Mouse (Mus musculus) forebrain, embryonic 16.5 days (tissue): Measurements from ENCODE around the gene Mesp1. TPM values are rescaled to one million over a fixed set of nuclear protein-coding genes. Genes with fewer than 3 reads are reported as not detected.
A peak's percentile ranks its signal among the peaks of the same experiment; 100 is the strongest.
"Not testable (repeated sequence)": the region's sequence is repeated elsewhere in the genome, so short reads cannot be mapped to it uniquely, and the experiment has no call there.

ENCODE experiments used
- ATAC-seq: fragments of 200-750 bp; cut with Nextera tagmentation; 2 replicates; pipeline ENCODE4 v1.8.0; 2017; ENCODE audit warnings: mild to moderate bottlenecking, moderate library complexity
- H3K27ac ChIP-seq: fragments of 300-500 bp; sonication (generic); 2 replicates; pipeline ENCODE4 v1.5.1; 2014; ENCODE audit warnings: low read length, control low read depth
- H3K27me3 ChIP-seq: fragments of 300-500 bp; sonication (generic); replicated peaks from 2 replicates; pipeline ENCODE4 v1.6.1; 2014; ENCODE audit warnings: low read length; ENCODE audit not compliant: control insufficient read depth, insufficient read depth
- H3K36me3 ChIP-seq: fragments of 300-500 bp; sonication (generic); 2 replicates; pipeline ENCODE4 v1.6.1; 2014; ENCODE audit not compliant: control insufficient read depth, insufficient read depth
- H3K4me1 ChIP-seq: fragments of 300-500 bp; sonication (generic); replicated peaks from 2 replicates; pipeline ENCODE4 v1.6.1; 2014; ENCODE audit warnings: low read length; ENCODE audit not compliant: control insufficient read depth, insufficient read depth
- H3K4me2 ChIP-seq: fragments of 300-500 bp; sonication (generic); 2 replicates; pipeline ENCODE4 v1.6.1; 2014; ENCODE audit warnings: mild to moderate bottlenecking, low read length, control low read depth
- H3K4me3 ChIP-seq: fragments of 300-500 bp; sonication (generic); replicated peaks from 2 replicates; pipeline ENCODE4 v1.5.1; 2014; ENCODE audit warnings: mild to moderate bottlenecking, low read length, control low read depth
- H3K9ac ChIP-seq: fragments of 300-500 bp; sonication (generic); replicated peaks from 2 replicates; pipeline ENCODE4 v1.6.1; 2014; ENCODE audit warnings: low read depth, low read length, control low read depth
- H3K9me3 ChIP-seq: fragments of 300-500 bp; sonication (generic); 2 replicates; pipeline ENCODE4 v1.6.1; 2016; ENCODE audit warnings: low read length; ENCODE audit not compliant: control insufficient read depth
- WGBS: fragments of 180-500 bp; shearing (Covaris S2); extraction: QIAGEN DNeasy Blood & Tissue Kit; methylation state at CpG from one replicate; pipeline ENCODE4 v1.1.7; 2014; 5-methylcytosine and 5-hydroxymethylcytosine counted together
- polyA plus RNA-seq: library from polyadenylated mRNA; unstranded; fragments of >200 nt; fragmentation: Nextera tagmentation; extraction: Ambion mirVana; gene quantifications from 2 replicates; pipeline ENCODE4 v1.2.1, GENCODE M21; 2015

Gene Mesp1
- polyA plus RNA-seq, 1 experiment from 2014 or later: not detected

GRCm38 (mm10) chr7:79799506-79799905 lies 5.9 kb upstream of the Mesp1 start:
- H3K36me3 ChIP-seq: no peaks in the 10 kb centered on the region
- no peak overlapping the region for H3K4me2 ChIP-seq
- H3K9ac ChIP-seq: no peak overlapping the region
- no peak overlapping the region for H3K4me3 ChIP-seq
- H3K4me1 ChIP-seq: 0 out of 2 replicates have a peak, but pooled peaks cover 4% of the 10 kb centered on the region
- H3K27me3 ChIP-seq: no peaks in the 10 kb centered on the region; the same call in 1 of the 2 replicates
- H3K9me3 ChIP-seq: no peaks in the 10 kb centered on the region
- H3K27ac ChIP-seq: no peak overlapping the region
- ATAC-seq: no peak
- WGBS: 71% methylated on average over 6 of the region's 6 CpGs

- H3K9ac ChIP-seq: no peak overlapping the region
- 2% methylated on average over 8 of the region's 8 CpGs for WGBS
- H3K27ac ChIP-seq: no peak overlapping the region
- no peaks in the 10 kb centered on the region for H3K9me3 ChIP-seq
- no peak for ATAC-seq
- no peak overlapping the region for H3K4me2 ChIP-seq
- 0 out of 2 replicates have a peak, but pooled peaks cover 4% of the 10 kb centered on the region for H3K4me1 ChIP-seq
- no peaks in the 10 kb centered on the region for H3K36me3 ChIP-seq
- no peaks in the 10 kb centered on the region; the same call in 1 of the 2 replicates for H3K27me3 ChIP-seq
- no peak overlapping the region for H3K4me3 ChIP-seq
Measured at GRCm38 (mm10) chr7:79799048-79799447, 5.5 kb upstream of the Mesp1 start.

GRCm38 (mm10) chr7:79798606-79799005 lies 5.0 kb upstream of the Mesp1 start:
- Histone ChIP-seq H3K9me3 (no peaks in the 10 kb centered on the region), H3K27me3 (peaks cover 3% of the 10 kb centered on the region), H3K4me2 (no peak overlapping the region), H3K4me3 (no peak overlapping the region), H3K27ac (no peak overlapping the region), H3K36me3 (no peaks in the 10 kb centered on the region), H3K4me1 (0 out of 2 replicates have a peak, but pooled peaks cover 4% of the 10 kb centered on the region), H3K9ac (no peak overlapping the region)
- 24% methylated on average over 5 of the region's 5 CpGs for WGBS
- ATAC-seq: no peak

GRCm38 (mm10) chr7:79792635-79793421 lies 760 bp downstream of the Mesp1 start:
- Histone ChIP-seq H3K27me3 (peaks cover 26% of the 10 kb centered on the region), H3K4me1 (peaks cover 12% of the 10 kb centered on the region), H3K4me3 (peak overlapping the region; percentile 56), H3K9me3 (no peaks in the 10 kb centered on the region), H3K27ac (no peak overlapping the region), H3K36me3 (no peaks in the 10 kb centered on the region), H3K9ac (peak overlapping the region; percentile 57), H3K4me2 (peak overlapping the region; percentile 79)
- ATAC-seq: peak; percentile 62
- WGBS: 2% methylated on average over 80 of the region's 80 CpGs

GRCm38 (mm10) chr7:79789812-79790211 lies 3.8 kb downstream of the Mesp1 start:
- not testable (repeated sequence) for H3K27ac ChIP-seq, H3K4me2 ChIP-seq, ATAC-seq, H3K36me3 ChIP-seq, H3K9ac ChIP-seq, H3K9me3 ChIP-seq, H3K4me3 ChIP-seq
- WGBS: 24% methylated on average over 2 of the region's 2 CpGs
- Histone ChIP-seq H3K4me1 (peaks cover 12% of the 10 kb centered on the region), H3K27me3 (peaks cover 26% of the 10 kb centered on the region)

- ATAC-seq: peak; percentile 59; the same call in 1 of the 2 replicates
- 0 out of 2 replicates have a peak, but pooled peaks cover 6% of the 10 kb centered on the region for H3K27me3 ChIP-seq
- no peaks in the 10 kb centered on the region for H3K9me3 ChIP-seq
- no peak overlapping the region for H3K9ac ChIP-seq
- no peak overlapping the region for H3K4me3 ChIP-seq
- H3K4me2 ChIP-seq: no peak overlapping the region
- no peaks in the 10 kb centered on the region for H3K4me1 ChIP-seq
- no peak overlapping the region for H3K27ac ChIP-seq
- H3K36me3 ChIP-seq: no peaks in the 10 kb centered on the region
- WGBS: 15% methylated on average over 6 of the region's 6 CpGs
Measured at GRCm38 (mm10) chr7:79786295-79786694, 7.3 kb downstream of the Mesp1 start.

GRCm38 (mm10) chr7:79782516-79782855 lies 11.1 kb downstream of the Mesp1 start:
- Histone ChIP-seq H3K27me3 (no peaks in the 10 kb centered on the region), H3K9me3 (no peaks in the 10 kb centered on the region), H3K4me3 (no peak overlapping the region), H3K9ac (no peak overlapping the region), H3K4me2 (no peak overlapping the region), H3K27ac (no peak overlapping the region), H3K4me1 (peaks cover 3% of the 10 kb centered on the region), H3K36me3 (no peaks in the 10 kb centered on the region)
- no peak for ATAC-seq
- 80% methylated on average over 2 of the region's 2 CpGs for WGBS

GRCm38 (mm10) chr7:79781826-79782515 lies 11.6 kb downstream of the Mesp1 start:
- no peak for ATAC-seq
- no peak overlapping the region for H3K9ac ChIP-seq
- H3K36me3 ChIP-seq: no peaks in the 10 kb centered on the region
- no peaks in the 10 kb centered on the region for H3K9me3 ChIP-seq
- H3K27ac ChIP-seq: no peak overlapping the region
- H3K4me2 ChIP-seq: no peak overlapping the region
- no peaks in the 10 kb centered on the region for H3K27me3 ChIP-seq
- H3K4me1 ChIP-seq: peaks cover 3% of the 10 kb centered on the region
- 79% methylated on average over 11 of the region's 11 CpGs for WGBS
- H3K4me3 ChIP-seq: no peak overlapping the region
